Mouse (Mus musculus): Measurements from ENCODE around the gene Slc6a19. TPM values are rescaled to one million over a fixed set of nuclear protein-coding genes. Genes with fewer than 3 reads are reported as not detected.
"Not testable (repeated sequence)": the region's sequence is repeated elsewhere in the genome, so short reads cannot be mapped to it uniquely, and the experiment has no call there.

Gene Slc6a19
- polyA plus RNA-seq (2015; fragmentation: Nextera tagmentation; extraction: Ambion mirVana) = 0.36 and 0.40 TPM in 2 replicates

DNA sequence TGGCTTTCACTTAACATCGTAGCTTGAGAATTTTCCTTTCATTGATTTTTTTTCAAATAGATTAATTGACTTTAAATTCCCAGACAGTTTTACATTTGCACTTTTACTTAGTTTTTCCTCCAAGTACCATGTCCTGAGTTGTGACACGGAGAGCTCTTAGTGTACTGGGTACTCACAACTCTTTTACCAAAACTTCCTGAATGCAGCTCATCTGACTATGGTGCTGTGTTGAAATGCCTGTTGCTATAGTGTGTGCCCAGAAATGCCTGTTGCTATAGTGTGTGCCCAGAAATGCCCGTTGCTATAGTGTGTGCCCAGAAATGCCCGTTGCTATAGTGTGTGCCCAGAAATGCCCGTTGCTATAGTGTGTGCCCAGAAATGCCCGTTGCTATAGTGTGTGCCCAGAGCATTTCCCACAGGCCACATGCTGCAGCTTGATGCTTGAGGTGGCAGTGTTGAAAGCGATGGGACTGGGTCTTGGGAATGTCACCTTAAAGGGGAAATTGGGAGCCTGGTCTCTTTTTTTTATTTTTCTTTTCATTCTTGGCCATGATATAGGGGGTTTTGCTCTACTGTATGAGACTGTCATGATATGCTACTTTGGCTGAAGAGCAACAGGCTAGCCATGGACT, at the start of gene Slc6a19:
Gene Slc6a19, minus strand, starts transcription at position 172 of the 632 bp plus-strand sequence.
- WGBS = 64% methylated on average over 7 of the region's 7 CpGs
- no peaks in the 10 kb centered on the region for H3K4me1 ChIP-seq
- ATAC-seq (ENCODE audit: low FRiP score) = no peak
- H3K4me3 ChIP-seq (replicated peaks) = no peak within 1 kb of the TSS
- no peak within 1 kb of the TSS for H3K4me2 ChIP-seq
- no peak within 1 kb of the TSS for H3K27ac ChIP-seq (replicated peaks)
- no peaks in the 10 kb centered on the region for H3K36me3 ChIP-seq
- H3K27me3 ChIP-seq (replicated peaks) = no peaks in the 10 kb centered on the region
- H3K9me3 ChIP-seq (replicated peaks) = no peaks in the 10 kb centered on the region
- no peak within 1 kb of the TSS for H3K9ac ChIP-seq (replicated peaks)

DNA sequence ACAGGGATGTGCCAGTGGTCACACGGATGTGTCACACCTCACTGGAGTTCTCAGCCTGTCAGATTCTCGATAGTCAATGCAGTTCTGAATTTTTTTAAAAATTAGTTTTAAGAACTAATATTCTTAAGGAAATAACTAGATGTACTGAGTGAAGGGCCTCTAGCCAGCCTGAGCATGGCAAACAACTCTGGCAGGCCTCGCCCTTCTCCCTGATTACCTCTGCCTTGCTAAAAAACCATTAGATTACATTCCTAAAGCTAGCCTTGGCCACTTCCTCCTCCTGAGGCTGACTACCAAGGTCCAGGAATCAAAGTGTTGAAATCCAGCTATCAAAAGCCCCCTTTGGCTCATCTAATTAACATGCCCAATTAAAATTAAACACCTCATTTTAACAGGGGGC, 46.6 kb upstream of the Slc6a19 start:
- peaks cover 7% of the 10 kb centered on the region; the same call in 1 of the 2 replicates for H3K4me1 ChIP-seq
- H3K4me2 ChIP-seq = no peak overlapping the region
- H3K27ac ChIP-seq (replicated peaks) = no peak overlapping the region
- no peaks in the 10 kb centered on the region for H3K27me3 ChIP-seq (replicated peaks)
- H3K36me3 ChIP-seq = no peaks in the 10 kb centered on the region
- no peak overlapping the region for H3K9ac ChIP-seq (replicated peaks)
- ATAC-seq (ENCODE audit: low FRiP score) = no peak
- no peak overlapping the region for H3K4me3 ChIP-seq (replicated peaks)
- 91% methylated on average over 3 of the region's 3 CpGs for WGBS
- no peaks in the 10 kb centered on the region for H3K9me3 ChIP-seq (replicated peaks)

DNA sequence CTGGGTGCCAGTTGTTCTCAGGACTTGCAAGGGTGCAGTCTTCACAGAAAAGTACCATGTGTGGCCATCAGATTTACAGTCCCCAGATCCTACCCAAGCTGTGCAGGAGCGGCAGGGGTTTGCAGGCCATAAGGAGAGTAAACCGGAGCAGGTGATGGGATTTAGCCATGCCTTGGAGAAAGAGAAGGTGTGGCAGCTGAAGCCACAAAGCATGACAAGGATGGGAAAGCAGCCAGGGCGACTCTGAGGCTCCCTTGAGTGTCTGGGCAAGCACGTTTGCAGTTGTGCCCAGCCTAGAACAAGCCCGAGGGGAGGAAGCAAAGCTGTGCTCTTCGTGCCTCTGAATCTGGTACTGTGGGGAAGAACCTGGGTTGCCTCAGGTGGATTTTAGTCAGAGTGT, 45.8 kb upstream of the Slc6a19 start:
- WGBS = 59% methylated on average over 6 of the region's 6 CpGs
- Histone ChIP-seq H3K27ac (replicated peaks) (no peak overlapping the region), H3K4me1 (peaks cover 7% of the 10 kb centered on the region; the same call in 1 of the 2 replicates), H3K4me2 (no peak overlapping the region), H3K27me3 (replicated peaks) (no peaks in the 10 kb centered on the region), H3K9me3 (replicated peaks) (no peaks in the 10 kb centered on the region), H3K36me3 (no peaks in the 10 kb centered on the region), H3K9ac (replicated peaks) (no peak overlapping the region), H3K4me3 (replicated peaks) (no peak overlapping the region)
- ATAC-seq (ENCODE audit: low FRiP score) = no peak

DNA sequence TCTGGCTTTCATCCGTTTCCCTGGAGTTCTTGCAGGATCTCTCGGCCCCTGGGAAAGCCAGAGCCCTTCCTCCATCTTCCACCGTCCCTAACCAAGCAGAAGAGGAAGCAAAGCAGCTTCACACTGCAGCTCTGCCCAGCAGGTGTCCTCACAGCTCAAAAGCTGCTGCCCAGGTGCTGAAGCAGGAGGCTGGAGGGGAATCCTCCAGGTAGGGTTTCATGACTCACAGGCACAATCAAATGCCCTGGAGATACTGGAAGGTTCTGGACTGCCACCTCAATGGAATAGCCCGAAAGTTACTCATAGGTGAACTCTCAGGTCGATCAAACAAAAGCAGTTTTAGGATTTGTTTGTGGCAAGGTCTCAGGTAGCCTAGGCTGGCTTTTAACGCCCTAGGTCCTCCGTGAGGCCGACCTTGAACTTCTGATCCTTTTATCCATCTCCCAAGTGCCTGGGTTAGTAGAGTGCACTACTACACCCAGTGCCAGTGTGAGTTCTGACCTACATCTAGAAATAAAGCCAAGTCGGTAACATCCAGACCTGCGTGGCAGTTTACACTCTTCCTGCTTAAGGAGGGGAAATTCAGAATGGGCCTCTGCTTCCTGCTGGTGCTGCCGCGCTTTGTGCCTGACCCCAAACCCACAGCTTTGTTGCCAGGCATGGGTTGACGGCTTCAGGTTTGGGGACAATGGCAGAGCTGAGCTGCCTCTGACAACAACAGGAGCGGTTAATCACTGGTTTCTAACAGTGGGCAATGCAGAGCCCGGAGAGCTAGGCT, 44.2 kb upstream of the Slc6a19 start:
- H3K27me3 ChIP-seq (replicated peaks) = no peaks in the 10 kb centered on the region
- no peaks in the 10 kb centered on the region for H3K9me3 ChIP-seq (replicated peaks)
- H3K27ac ChIP-seq (replicated peaks) = no peak overlapping the region
- H3K4me3 ChIP-seq (replicated peaks) = no peak overlapping the region
- 41% methylated on average over 15 of the region's 15 CpGs for WGBS
- no peak overlapping the region for H3K4me2 ChIP-seq
- ATAC-seq (ENCODE audit: low FRiP score) = no peak
- no peaks in the 10 kb centered on the region for H3K36me3 ChIP-seq
- H3K4me1 ChIP-seq = peaks cover 7% of the 10 kb centered on the region; the same call in 1 of the 2 replicates
- no peak overlapping the region for H3K9ac ChIP-seq (replicated peaks)

DNA sequence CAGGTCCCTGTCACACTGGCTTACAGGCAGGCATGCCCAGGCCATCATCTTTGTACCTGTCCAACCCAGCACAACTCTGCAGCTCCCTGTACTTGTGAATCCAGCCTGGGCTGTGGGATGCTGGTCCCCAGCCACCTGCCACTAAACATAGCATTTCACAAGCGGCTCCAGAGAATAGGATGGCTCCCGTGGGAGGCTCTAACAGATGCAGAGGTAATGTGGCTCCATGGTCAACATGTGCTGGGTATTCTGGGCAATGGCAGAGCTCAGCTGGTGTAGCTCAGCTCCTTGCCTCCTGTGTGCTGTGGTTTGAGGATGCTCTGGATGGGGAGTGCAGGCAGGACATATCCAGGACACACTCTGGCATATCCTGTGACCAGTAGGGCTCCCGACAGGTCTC, 39.0 kb upstream of the Slc6a19 start:
- H3K27me3 ChIP-seq (replicated peaks) = no peaks in the 10 kb centered on the region
- no peak for ATAC-seq (ENCODE audit: low FRiP score)
- WGBS = 65% methylated on average over 3 of the region's 3 CpGs
- no peak overlapping the region for H3K4me3 ChIP-seq (replicated peaks)
- H3K9me3 ChIP-seq (replicated peaks) = no peaks in the 10 kb centered on the region
- H3K36me3 ChIP-seq = no peaks in the 10 kb centered on the region
- H3K4me1 ChIP-seq = no peaks in the 10 kb centered on the region
- H3K9ac ChIP-seq (replicated peaks) = no peak overlapping the region
- H3K27ac ChIP-seq (replicated peaks) = no peak overlapping the region
- H3K4me2 ChIP-seq = no peak overlapping the region

DNA sequence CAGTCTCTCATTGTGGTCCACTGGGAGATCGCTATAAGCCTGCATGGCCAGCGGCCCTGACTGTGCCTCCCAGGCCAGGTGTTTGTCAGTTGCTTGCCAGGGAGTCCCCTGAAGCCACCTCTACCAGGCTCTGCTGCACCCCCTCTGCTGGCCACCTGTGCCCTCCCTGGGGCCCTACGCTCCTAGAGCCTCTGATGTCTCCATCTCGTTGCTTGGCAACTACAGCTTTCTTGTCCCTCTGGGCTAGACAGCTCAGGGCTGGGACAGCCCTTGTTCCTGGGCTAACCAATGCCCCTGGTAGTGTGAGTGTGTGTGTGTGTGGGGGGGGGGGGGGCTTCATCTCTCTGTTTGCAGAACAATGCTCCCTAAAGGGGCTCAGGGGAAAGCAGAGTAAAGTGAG, 38.3 kb upstream of the Slc6a19 start:
- Histone ChIP-seq H3K4me3 (replicated peaks) (no peak overlapping the region), H3K27ac (replicated peaks) (no peak overlapping the region), H3K27me3 (replicated peaks) (no peaks in the 10 kb centered on the region), H3K9ac (replicated peaks) (no peak overlapping the region), H3K36me3 (no peaks in the 10 kb centered on the region), H3K9me3 (replicated peaks) (no peaks in the 10 kb centered on the region), H3K4me1 (no peaks in the 10 kb centered on the region), H3K4me2 (no peak overlapping the region)
- 37% methylated on average over 4 of the region's 4 CpGs for WGBS
- no peak for ATAC-seq (ENCODE audit: low FRiP score)

DNA sequence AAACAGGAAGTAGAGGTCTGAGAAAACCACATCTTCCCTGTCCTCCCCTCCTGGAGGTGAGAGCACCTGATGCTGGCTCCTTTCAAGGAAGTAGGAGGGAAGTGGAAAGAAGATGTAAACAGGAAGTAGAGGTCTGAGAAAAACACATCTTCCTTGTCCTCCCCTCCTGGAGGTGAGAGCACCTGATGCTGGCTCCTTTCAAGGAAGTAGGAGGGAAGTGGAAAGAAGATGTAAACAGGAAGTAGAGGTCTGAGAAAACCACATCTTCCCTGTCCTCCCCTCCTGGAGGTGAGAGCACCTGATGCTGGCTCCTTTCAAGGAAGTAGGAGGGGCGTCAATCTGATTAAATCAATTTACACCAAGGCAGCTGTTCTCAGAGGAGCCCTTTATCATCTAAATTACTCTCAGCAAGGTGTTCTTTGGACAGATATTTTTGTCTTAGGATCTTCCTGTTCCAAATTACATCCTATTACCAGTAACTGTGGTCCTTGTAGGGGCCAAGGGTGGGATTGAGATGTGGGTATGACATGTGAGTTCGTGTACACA, 35.8 kb upstream of the Slc6a19 start:
- ATAC-seq (ENCODE audit: low FRiP score) = not testable (repeated sequence)
- WGBS = 35% methylated on average over 2 of the region's 2 CpGs

DNA sequence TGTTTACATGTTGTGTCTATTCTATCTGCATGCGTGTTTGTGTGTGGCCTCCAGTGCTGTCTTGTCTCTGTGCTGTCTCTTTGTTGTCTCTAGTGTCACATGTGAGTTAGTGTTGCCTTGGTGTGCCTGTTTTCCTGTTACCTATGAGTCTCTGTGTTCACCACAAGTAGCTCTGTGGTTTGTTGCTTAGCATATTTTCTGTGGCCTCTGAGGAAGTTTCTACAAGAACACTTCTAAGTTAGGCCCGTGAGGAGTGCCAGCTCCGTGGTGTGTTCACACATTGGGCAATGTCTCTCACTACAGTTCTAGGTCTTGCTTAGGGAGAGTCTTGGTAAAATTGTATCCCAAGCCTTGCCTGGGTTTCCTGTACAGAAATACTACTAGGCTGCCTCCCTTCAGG, 32.3 kb upstream of the Slc6a19 start:
- H3K27ac ChIP-seq (replicated peaks) = no peak overlapping the region
- no peaks in the 10 kb centered on the region for H3K36me3 ChIP-seq
- no peak overlapping the region for H3K4me2 ChIP-seq
- H3K9me3 ChIP-seq (replicated peaks) = no peaks in the 10 kb centered on the region
- no peak overlapping the region for H3K4me3 ChIP-seq (replicated peaks)
- no peak overlapping the region for H3K9ac ChIP-seq (replicated peaks)
- peaks cover 16% of the 10 kb centered on the region for H3K27me3 ChIP-seq (replicated peaks)
- H3K4me1 ChIP-seq = peaks cover 10% of the 10 kb centered on the region
- ATAC-seq (ENCODE audit: low FRiP score) = no peak
- 87% methylated on average over 3 of the region's 3 CpGs for WGBS

More for the DNA sequence above, 35.8 kb upstream of the Slc6a19 start:
- not testable (repeated sequence) for H3K27ac ChIP-seq (replicated peaks); H3K36me3 ChIP-seq; H3K27me3 ChIP-seq (replicated peaks); H3K4me3 ChIP-seq (replicated peaks); H3K4me1 ChIP-seq; H3K9ac ChIP-seq (replicated peaks); H3K9me3 ChIP-seq (replicated peaks); H3K4me2 ChIP-seq

DNA sequence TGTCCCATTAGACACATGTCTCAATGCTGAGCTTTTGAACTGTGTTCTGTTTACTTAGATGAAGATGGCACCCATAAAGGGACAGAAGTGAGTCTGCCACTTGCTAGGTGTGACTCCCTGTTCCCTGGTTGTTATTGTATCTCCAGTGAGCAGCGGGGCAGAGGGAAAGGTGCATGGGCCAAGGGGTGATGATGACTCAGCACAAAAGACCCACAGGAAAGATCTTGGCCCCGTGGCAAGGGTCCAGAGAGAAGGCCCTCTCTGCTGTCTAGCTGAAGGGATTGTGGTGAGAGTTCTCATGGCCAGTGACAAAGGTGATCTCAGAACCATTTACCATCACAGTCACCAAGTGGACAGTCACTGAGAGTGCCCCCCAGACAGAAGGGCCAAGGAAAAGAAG, 31.3 kb upstream of the Slc6a19 start:
- no peak for ATAC-seq (ENCODE audit: low FRiP score)
- WGBS = 83% methylated on average over 2 of the region's 2 CpGs
- H3K9ac ChIP-seq (replicated peaks) = no peak overlapping the region

DNA sequence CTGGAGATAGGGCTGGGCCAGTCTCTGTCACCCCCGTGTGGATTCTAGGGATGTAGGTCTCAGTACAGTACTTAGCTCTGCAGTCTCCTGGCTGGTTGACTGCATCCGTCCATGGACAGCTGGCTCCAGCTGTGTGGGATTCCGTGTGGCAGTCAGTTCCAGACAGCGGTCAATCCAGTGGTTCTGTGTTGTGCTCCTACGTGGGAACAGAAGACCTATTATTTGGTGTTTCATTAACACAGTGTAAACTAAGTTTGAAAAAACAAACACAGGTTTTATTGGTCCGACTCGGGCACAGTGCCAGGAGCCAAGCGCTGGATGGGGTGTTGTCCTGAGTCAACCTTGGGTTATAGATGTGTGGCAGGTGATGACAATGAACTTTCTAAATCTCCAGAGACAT, 30.6 kb upstream of the Slc6a19 start:
- H3K27me3 ChIP-seq (replicated peaks) = peaks cover 22% of the 10 kb centered on the region
- no peaks in the 10 kb centered on the region for H3K36me3 ChIP-seq
- no peak overlapping the region for H3K27ac ChIP-seq (replicated peaks)
- H3K4me1 ChIP-seq = peaks cover 10% of the 10 kb centered on the region
- ATAC-seq (ENCODE audit: low FRiP score) = no peak
- no peaks in the 10 kb centered on the region for H3K9me3 ChIP-seq (replicated peaks)
- 78% methylated on average over 8 of the region's 8 CpGs for WGBS
- H3K9ac ChIP-seq (replicated peaks) = no peak overlapping the region
- H3K4me3 ChIP-seq (replicated peaks) = no peak overlapping the region
- H3K4me2 ChIP-seq = no peak overlapping the region

More for the DNA sequence above, 31.3 kb upstream of the Slc6a19 start:
- Histone ChIP-seq H3K9me3 (replicated peaks) (no peaks in the 10 kb centered on the region), H3K4me1 (peaks cover 10% of the 10 kb centered on the region), H3K4me3 (replicated peaks) (no peak overlapping the region), H3K27ac (replicated peaks) (no peak overlapping the region), H3K4me2 (no peak overlapping the region), H3K27me3 (replicated peaks) (peaks cover 22% of the 10 kb centered on the region), H3K36me3 (no peaks in the 10 kb centered on the region)

DNA sequence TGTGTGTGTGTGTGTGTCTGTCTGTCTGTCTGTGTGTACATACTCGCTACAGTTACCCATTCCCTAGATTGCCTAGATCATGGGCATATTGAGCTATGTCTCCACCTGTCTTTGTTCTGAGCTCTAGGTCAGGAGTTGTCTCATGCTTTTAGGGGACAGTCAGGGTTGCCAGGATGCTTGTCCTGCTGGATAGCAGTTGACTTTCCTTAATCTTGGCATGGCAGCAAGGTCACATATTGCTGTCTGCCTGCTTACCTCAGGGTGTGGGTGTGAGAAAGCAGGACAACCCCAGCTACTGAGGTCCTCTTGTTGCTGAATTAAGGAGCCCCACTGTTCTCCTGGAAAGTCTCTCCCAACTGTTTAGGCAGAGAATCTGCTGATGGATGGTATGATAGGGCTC, 29.7 kb upstream of the Slc6a19 start:
- Histone ChIP-seq H3K9me3 (replicated peaks) (no peaks in the 10 kb centered on the region), H3K27me3 (replicated peaks) (peaks cover 22% of the 10 kb centered on the region), H3K4me3 (replicated peaks) (no peak overlapping the region), H3K4me2 (no peak overlapping the region), H3K4me1 (peaks cover 10% of the 10 kb centered on the region), H3K27ac (replicated peaks) (no peak overlapping the region), H3K9ac (replicated peaks) (no peak overlapping the region), H3K36me3 (no peaks in the 10 kb centered on the region)
- ATAC-seq (ENCODE audit: low FRiP score) = no peak
- WGBS = 86% methylated on average over 1 of the region's 1 CpGs

Data from neural tube, embryonic 15.5 days (tissue).